ENCODE assay signal across 17 mouse cellular contexts in genomic region chr8:87370194-87370593, GRCm38 (mm10).
"Had no signal": no experiment of that assay in that cellular context is flagged by ENCODE, and none has a peak within 500 bp of the region (broad histone marks: within the 10 kb centered on the region; RNA-seq: fewer than 3 reads in every experiment).

No protein-coding gene starts in this region.

- H3K4me3 ChIP-seq: midbrain, embryonic 10.5 days; midbrain, embryonic 12.5 days; myocyte; neural tube, embryonic 12.5 days had no signal

- DNase-seq: lung, adult 18-20 months; lung, embryonic 14.5 days; lung, postnatal 10 days; lung, postnatal 4 days; midbrain, embryonic 14.5 days; retina, postnatal 1 day; right cerebral cortex, adult 18-20 months; right cerebral cortex, postnatal 25 days; right cerebral cortex, postnatal 4 days; spleen, adult 18-20 months; thymus, adult 18-20 months; thymus, postnatal 14 days; thymus, postnatal 36 days had no signal

- H3K27ac ChIP-seq: midbrain, embryonic 10.5 days; midbrain, embryonic 12.5 days; neural tube, embryonic 12.5 days had no signal

- H3K27me3 ChIP-seq: midbrain, embryonic 12.5 days; neural tube, embryonic 12.5 days had no signal

- H3K4me2 ChIP-seq: lung, embryonic 14.5 days; midbrain, embryonic 12.5 days; neural tube, embryonic 12.5 days had no signal

- H3K9me3 ChIP-seq: midbrain, embryonic 10.5 days; midbrain, embryonic 12.5 days; neural tube, embryonic 12.5 days had no signal

- H3K36me3 ChIP-seq: midbrain, embryonic 10.5 days; midbrain, embryonic 12.5 days; neural tube, embryonic 12.5 days had no signal

- H3K9ac ChIP-seq: lung, embryonic 14.5 days; midbrain, embryonic 12.5 days; neural tube, embryonic 12.5 days had no signal
